In the genomic region with DNA sequence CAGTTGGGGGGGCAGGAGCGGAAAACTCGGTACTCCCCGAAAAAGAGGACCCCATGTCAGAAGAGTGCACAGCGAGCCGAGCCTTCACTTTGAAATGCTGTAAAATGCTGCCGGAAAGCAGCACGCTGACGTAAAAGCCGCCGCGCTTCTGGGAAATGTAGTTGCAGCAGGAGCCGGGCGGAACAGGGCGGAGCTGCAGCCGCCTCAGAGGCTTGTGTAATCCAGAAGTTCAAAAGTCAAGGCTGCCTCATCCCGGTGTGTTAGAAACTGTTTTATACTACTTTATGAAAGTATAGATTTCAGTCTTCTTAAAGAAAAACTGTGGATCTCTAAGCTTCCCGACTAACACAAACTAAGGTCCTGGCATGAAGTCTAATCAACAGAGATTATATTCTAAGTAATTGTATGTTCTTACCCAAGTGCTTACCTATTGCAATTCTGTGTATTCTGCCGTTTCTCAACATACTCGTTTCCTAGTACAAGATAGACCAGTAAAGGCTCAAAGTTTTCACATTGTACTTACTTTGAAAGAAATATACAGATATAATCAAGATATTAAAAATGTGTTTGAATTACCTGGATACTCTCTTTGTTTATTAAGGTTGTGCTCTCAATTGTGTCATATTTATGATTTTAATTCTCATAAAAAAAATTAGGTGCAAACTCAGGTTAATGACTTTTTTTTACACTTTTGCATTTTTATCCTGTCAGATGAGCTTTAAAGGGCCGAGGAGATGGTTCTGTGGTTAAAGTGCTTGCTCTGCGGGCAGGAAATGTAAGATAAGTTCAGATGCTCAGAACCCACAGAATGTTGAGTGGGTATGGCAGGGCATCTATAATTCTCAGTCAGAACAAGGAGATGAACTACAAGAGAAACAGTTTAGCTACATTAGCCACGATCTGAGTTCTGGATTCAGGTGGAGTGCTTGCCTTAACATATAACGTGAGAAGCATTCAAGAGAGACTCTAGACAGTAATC, we compare ENCODE assay signal across 8 mouse cellular contexts. TPM values are rescaled to one million over a fixed set of nuclear protein-coding genes. Genes with fewer than 3 reads are reported as not detected.
DNase-seq lines count a peak whose midpoint lies in the region; ATAC-seq and TF ChIP-seq lines count a peak whose summit lies in the region.

Gene Dmac1, minus strand, starts transcription at position 109 of the 979 bp plus-strand sequence.

- peak within 1 kb of the TSS; percentile 79 for H3K4me3 ChIP-seq in bone marrow, adult 2 months (replicated peaks; ENCODE audit: control insufficient read depth, low read depth, low read length)
- peak within 1 kb of the TSS; percentile 79 for H3K4me3 ChIP-seq in embryonic facial prominence, embryonic 15.5 days (replicated peaks)
- H3K4me3 ChIP-seq in limb, embryonic 14.5 days (replicated peaks; ENCODE audit: low read length), result peak within 1 kb of the TSS; percentile 73
- peak within 1 kb of the TSS; percentile 69 for H3K4me3 ChIP-seq in midbrain, postnatal 0 days (ENCODE audit: low read depth, low read length)

- H3K4me1 ChIP-seq in bone marrow, adult 2 months (ENCODE audit: control insufficient read depth, insufficient read depth, low read length), result no peaks in the 10 kb centered on the region
- no peaks in the 10 kb centered on the region for H3K4me1 ChIP-seq in embryonic facial prominence, embryonic 15.5 days
- H3K4me1 ChIP-seq in limb, embryonic 14.5 days (ENCODE audit: control insufficient read depth, insufficient read depth, low read length), result 0 out of 2 replicates have a peak, but pooled peaks cover 2% of the 10 kb centered on the region
- no peaks in the 10 kb centered on the region for H3K4me1 ChIP-seq in midbrain, postnatal 0 days (ENCODE audit: insufficient read depth, low read length)

- peaks cover 12% of the 10 kb centered on the region; the same call in 1 of the 2 replicates for H3K36me3 ChIP-seq in embryonic facial prominence, embryonic 15.5 days
- no peaks in the 10 kb centered on the region; the same call in 1 of the 2 replicates for H3K36me3 ChIP-seq in limb, embryonic 14.5 days (ENCODE audit: control insufficient read depth, insufficient read depth, low read length)
- no peaks in the 10 kb centered on the region for H3K36me3 ChIP-seq in midbrain, postnatal 0 days (ENCODE audit: insufficient read depth, low read length)

- 6% methylated on average over 23 of the region's 23 CpGs for WGBS in bone marrow, adult 2 months
- WGBS in embryonic facial prominence, embryonic 15.5 days, result 18% methylated on average over 23 of the region's 23 CpGs
- 17% methylated on average over 23 of the region's 23 CpGs for WGBS in limb, embryonic 14.5 days
- 18% methylated on average over 23 of the region's 23 CpGs for WGBS in midbrain, postnatal 0 days

- H3K27me3 ChIP-seq in embryonic facial prominence, embryonic 15.5 days, result no peaks in the 10 kb centered on the region
- H3K27me3 ChIP-seq in limb, embryonic 14.5 days (ENCODE audit: control insufficient read depth, insufficient read depth, low read length), result no peaks in the 10 kb centered on the region
- H3K27me3 ChIP-seq in midbrain, postnatal 0 days (ENCODE audit: insufficient read depth, low read length), result no peaks in the 10 kb centered on the region

- peak within 1 kb of the TSS; percentile 49 for H3K4me2 ChIP-seq in embryonic facial prominence, embryonic 15.5 days (replicated peaks)
- H3K4me2 ChIP-seq in limb, embryonic 14.5 days (replicated peaks; ENCODE audit: low read depth, low read length, severe bottlenecking), result peak within 1 kb of the TSS; percentile 62
- H3K4me2 ChIP-seq in midbrain, postnatal 0 days (ENCODE audit: low read depth, low read length, poor library complexity, severe bottlenecking), result peak within 1 kb of the TSS; percentile 62

- no peak for TF ChIP-seq POLR2A in bone marrow, adult 2 months (IDR thresholded peaks at IDR 0.05; ENCODE audit: borderline replicate concordance, control insufficient read depth, low read depth, low read length)
- TF ChIP-seq POLR2A in limb, embryonic 14.5 days (IDR thresholded peaks at IDR 0.05; ENCODE audit: borderline replicate concordance, extremely low read depth, insufficient read depth, insufficient read length), result 0 out of 2 replicates have a peak, but pooled peaks have one; percentile 35

- peak; percentile 92 for ATAC-seq in embryonic facial prominence, embryonic 15.5 days (ENCODE audit: insufficient number of reproducible peaks, low FRiP score, low TSS enrichment, low read depth)
- peak; percentile 93 for ATAC-seq in limb, embryonic 14.5 days (ENCODE audit: low FRiP score, low read depth)
- peak; percentile 94 for ATAC-seq in midbrain, postnatal 0 days (ENCODE audit: low FRiP score)

- DNase-seq in 416B (ENCODE audit: low read depth), result peak; percentile 93
- peak; percentile 96 for DNase-seq in heart, adult 8-10 months (ENCODE audit: low spot score)
- peak; percentile 96 for DNase-seq in kidney, adult 9 months
- peak; percentile 94 for DNase-seq in limb, embryonic 14.5 days (ENCODE audit: low spot score)
- peak; percentile 94 for DNase-seq in midbrain, postnatal 0 days (ENCODE audit: low spot score)
- peak; percentile 84 to 89 for DNase-seq in spleen, postnatal 14 days (ENCODE audit: low spot score in 2 of 2)

- peak within 1 kb of the TSS; percentile 79 for H3K9ac ChIP-seq in embryonic facial prominence, embryonic 15.5 days
- peak within 1 kb of the TSS; percentile 87 for H3K9ac ChIP-seq in limb, embryonic 14.5 days (ENCODE audit: low read depth, low read length, severe bottlenecking)
- peak within 1 kb of the TSS; percentile 89 for H3K9ac ChIP-seq in midbrain, postnatal 0 days (replicated peaks; ENCODE audit: low read length, poor library complexity, severe bottlenecking)

- TF ChIP-seq CTCF in bone marrow, adult 2 months (IDR thresholded peaks at IDR 0.05; ENCODE audit: control insufficient read depth, insufficient read depth, low read length), result no peak
- no peak for TF ChIP-seq CTCF in midbrain, postnatal 0 days (IDR thresholded peaks at IDR 0.05)

- no peak within 1 kb of the TSS for H3K27ac ChIP-seq in bone marrow, adult 2 months (ENCODE audit: control insufficient read depth, insufficient read depth, low read depth, low read length, poor library complexity)
- H3K27ac ChIP-seq in embryonic facial prominence, embryonic 15.5 days (replicated peaks), result peak within 1 kb of the TSS; percentile 65; the same call in 1 of the 2 replicates
- H3K27ac ChIP-seq in limb, embryonic 14.5 days (replicated peaks; ENCODE audit: low read depth, low read length), result no peak within 1 kb of the TSS; the same call in 1 of the 2 replicates
- H3K27ac ChIP-seq in midbrain, postnatal 0 days (ENCODE audit: low read depth, low read length), result peak within 1 kb of the TSS; percentile 62

- no peaks in the 10 kb centered on the region for H3K9me3 ChIP-seq in embryonic facial prominence, embryonic 15.5 days (replicated peaks)
- no peaks in the 10 kb centered on the region for H3K9me3 ChIP-seq in limb, embryonic 14.5 days (ENCODE audit: control insufficient read depth, low read length)
- H3K9me3 ChIP-seq in midbrain, postnatal 0 days (ENCODE audit: low read length), result no peaks in the 10 kb centered on the region

RNA-seq across cellular contexts. Expression of gene Dmac1, which starts in this region (rescaled TPM):
- 38.1 and 56.4 TPM in 2 replicates for polyA plus RNA-seq in bone marrow, adult 2 months (2011; ENCODE audit: insufficient read depth, insufficient read length, low replicate concordance, missing spikeins)
- 118 and 133 TPM in 2 replicates for polyA plus RNA-seq in embryonic facial prominence, embryonic 15.5 days (2015; fragmentation: Nextera tagmentation; extraction: Ambion mirVana)
- total RNA-seq in heart, adult 8-10 months (2022), result 10 to 100 TPM; 50.1 to 58.1 (median 54.9) TPM
- polyA plus RNA-seq in limb, embryonic 14.5 days (2012; rRNA removed), result 92.3 and 112 TPM in 2 replicates
- polyA plus RNA-seq in limb, embryonic 14.5 days (2014; fragmentation: Nextera tagmentation; extraction: Ambion mirVana), result 129 and 130 TPM in 2 replicates
- 54.4 and 56.4 TPM in 2 replicates for total RNA-seq in midbrain, postnatal 0 days (2014; rRNA removed)
- 81.7 and 86.1 TPM in 2 replicates for polyA plus RNA-seq in midbrain, postnatal 0 days (2015; fragmentation: Nextera tagmentation; extraction: Ambion mirVana)

Comparison
In these comparisons a context has a peak if more than half of its experiments do, and no peak if none do; other contexts are left out.
1. H3K27ac ChIP-seq: peak in embryonic facial prominence, embryonic 15.5 days (single experiment) and midbrain, postnatal 0 days (single experiment); none in bone marrow, adult 2 months (single experiment) and limb, embryonic 14.5 days (single experiment).
2. Peak in every context shown above with its lines, with median percentiles within 50 percentile points of each other: DNase-seq, H3K4me3 ChIP-seq, ATAC-seq, H3K4me2 ChIP-seq and H3K9ac ChIP-seq.